Mouse (Mus musculus): ENCODE data around the gene Klrb1b. TPM values are rescaled to one million over a fixed set of nuclear protein-coding genes. Genes with fewer than 3 reads are reported as not detected.
A peak's percentile ranks its signal among the peaks of the same experiment; 100 is the strongest.

Gene Klrb1b
- polyA plus RNA-seq (2015; fragmentation: Nextera tagmentation; extraction: Ambion mirVana), result 0.15 and 0.37 TPM in 2 replicates

- no peaks in the 10 kb centered on the region for H3K4me1 ChIP-seq (replicated peaks)
- no peaks in the 10 kb centered on the region for H3K36me3 ChIP-seq
- H3K27ac ChIP-seq, result no peak within 1 kb of the TSS
- no peak within 1 kb of the TSS for H3K4me2 ChIP-seq
- no peak within 1 kb of the TSS for H3K9ac ChIP-seq
- no peak within 1 kb of the TSS for H3K4me3 ChIP-seq
- no peak for ATAC-seq (replicated peaks; ENCODE audit: insufficient number of reproducible peaks, insufficient read depth, low FRiP score, low read depth)
- H3K27me3 ChIP-seq, result no peaks in the 10 kb centered on the region
- WGBS, result 78% methylated on average over 6 of the region's 6 CpGs
- H3K9me3 ChIP-seq (replicated peaks), result no peaks in the 10 kb centered on the region
Observed at GRCm38 (mm10) chr6:128826132-128826531, at the start of gene Klrb1b, which contains the start of gene Gm44511. Gene Klrb1b, minus strand, starts transcription at chr6:128826331. Gene Gm44511, minus strand, starts transcription at chr6:128826315.

- whole genome bisulfite sequencing, result 75% methylated on average over 1 of the region's 1 CpGs
- no peaks in the 10 kb centered on the region for H3K36me3 ChIP-seq
- no peak for ATAC-seq (replicated peaks; ENCODE audit: insufficient number of reproducible peaks, insufficient read depth, low FRiP score, low read depth)
- no peaks in the 10 kb centered on the region for H3K27me3 ChIP-seq
- no peak overlapping the region for H3K4me3 ChIP-seq
- no peaks in the 10 kb centered on the region for H3K9me3 ChIP-seq (replicated peaks)
- H3K9ac ChIP-seq, result no peak overlapping the region
- H3K27ac ChIP-seq, result no peak overlapping the region
- no peaks in the 10 kb centered on the region for H3K4me1 ChIP-seq (replicated peaks)
- H3K4me2 ChIP-seq, result no peak overlapping the region
Observed at GRCm38 (mm10) chr6:128871910-128872610, 45.9 kb upstream of the Klrb1b start.

GRCm38 (mm10) chr6:128868861-128869260 lies 42.7 kb upstream of the Klrb1b start:
- H3K4me1 ChIP-seq (replicated peaks), result no peaks in the 10 kb centered on the region
- no peak overlapping the region for H3K4me3 ChIP-seq
- H3K9ac ChIP-seq, result no peak overlapping the region
- no peaks in the 10 kb centered on the region for H3K36me3 ChIP-seq
- no peaks in the 10 kb centered on the region for H3K27me3 ChIP-seq
- H3K4me2 ChIP-seq, result no peak overlapping the region
- no peak overlapping the region for H3K27ac ChIP-seq
- no peaks in the 10 kb centered on the region for H3K9me3 ChIP-seq (replicated peaks)
- ATAC-seq (replicated peaks; ENCODE audit: insufficient number of reproducible peaks, insufficient read depth, low FRiP score, low read depth), result no peak
- 23% methylated on average over 3 of the region's 3 CpGs for WGBS

GRCm38 (mm10) chr6:128857976-128858375 lies 31.8 kb upstream of the Klrb1b start:
- ATAC-seq (replicated peaks; ENCODE audit: insufficient number of reproducible peaks, insufficient read depth, low FRiP score, low read depth), result no peak
- no peaks in the 10 kb centered on the region for H3K9me3 ChIP-seq (replicated peaks)
- H3K27me3 ChIP-seq, result no peaks in the 10 kb centered on the region; the same call in 1 of the 2 replicates
- no peak overlapping the region for H3K27ac ChIP-seq
- peaks cover 5% of the 10 kb centered on the region for H3K4me1 ChIP-seq (replicated peaks)
- no peak overlapping the region for H3K9ac ChIP-seq
- no peak overlapping the region for H3K4me2 ChIP-seq
- 85% methylated on average over 2 of the region's 2 CpGs for WGBS
- H3K36me3 ChIP-seq, result no peaks in the 10 kb centered on the region
- no peak overlapping the region for H3K4me3 ChIP-seq

- H3K4me2 ChIP-seq, result no peak overlapping the region
- ATAC-seq (replicated peaks; ENCODE audit: insufficient number of reproducible peaks, insufficient read depth, low FRiP score, low read depth), result peak; percentile 76
- no peaks in the 10 kb centered on the region for H3K9me3 ChIP-seq (replicated peaks)
- 35% methylated on average over 5 of the region's 5 CpGs for WGBS
- no peaks in the 10 kb centered on the region for H3K36me3 ChIP-seq
- H3K4me1 ChIP-seq (replicated peaks), result peaks cover 8% of the 10 kb centered on the region
- no peak overlapping the region for H3K4me3 ChIP-seq
- no peaks in the 10 kb centered on the region; the same call in 1 of the 2 replicates for H3K27me3 ChIP-seq
- H3K27ac ChIP-seq, result peak overlapping the region; percentile 45; the same call in 1 of the 2 replicates
- no peak overlapping the region for H3K9ac ChIP-seq
Observed at GRCm38 (mm10) chr6:128856250-128856649, 30.1 kb upstream of the Klrb1b start.

- no peaks in the 10 kb centered on the region for H3K9me3 ChIP-seq (replicated peaks)
- no peak for ATAC-seq (replicated peaks; ENCODE audit: insufficient number of reproducible peaks, insufficient read depth, low FRiP score, low read depth)
Observed at GRCm38 (mm10) chr6:128855477-128855876, 29.3 kb upstream of the Klrb1b start.

GRCm38 (mm10) chr6:128854895-128855294 lies 28.8 kb upstream of the Klrb1b start:
- WGBS, result 90% methylated on average over 3 of the region's 3 CpGs
- Histone ChIP-seq H3K9me3 (replicated peaks) (no peaks in the 10 kb centered on the region), H3K4me1 (replicated peaks) (peaks cover 18% of the 10 kb centered on the region)

More at GRCm38 (mm10) chr6:128855477-128855876, 29.3 kb upstream of the Klrb1b start:
- 68% methylated on average over 1 of the region's 1 CpGs for WGBS
- H3K36me3 ChIP-seq, result no peaks in the 10 kb centered on the region
- H3K4me1 ChIP-seq (replicated peaks), result peaks cover 14% of the 10 kb centered on the region
- no peaks in the 10 kb centered on the region; the same call in 1 of the 2 replicates for H3K27me3 ChIP-seq
- no peak overlapping the region for H3K27ac ChIP-seq
- no peak overlapping the region for H3K4me2 ChIP-seq
- no peak overlapping the region for H3K4me3 ChIP-seq
- no peak overlapping the region for H3K9ac ChIP-seq

GRCm38 (mm10) chr6:128854024-128854820 lies 28.1 kb upstream of the Klrb1b start:
- WGBS, result 43% methylated on average over 12 of the region's 12 CpGs
- Histone ChIP-seq H3K36me3 (no peaks in the 10 kb centered on the region), H3K9me3 (replicated peaks) (no peaks in the 10 kb centered on the region), H3K27ac (no peak overlapping the region), H3K4me1 (replicated peaks) (peaks cover 18% of the 10 kb centered on the region), H3K4me2 (no peak overlapping the region), H3K9ac (no peak overlapping the region), H3K27me3 (no peaks in the 10 kb centered on the region; the same call in 1 of the 2 replicates), H3K4me3 (no peak overlapping the region)
- no peak; the same call in 1 of the 2 replicates for ATAC-seq (replicated peaks; ENCODE audit: insufficient number of reproducible peaks, insufficient read depth, low FRiP score, low read depth)

More at GRCm38 (mm10) chr6:128854895-128855294, 28.8 kb upstream of the Klrb1b start:
- no peaks in the 10 kb centered on the region; the same call in 1 of the 2 replicates for H3K27me3 ChIP-seq
- H3K9ac ChIP-seq, result no peak overlapping the region
- H3K4me2 ChIP-seq, result no peak overlapping the region
- ATAC-seq (replicated peaks; ENCODE audit: insufficient number of reproducible peaks, insufficient read depth, low FRiP score, low read depth), result no peak
- no peak overlapping the region for H3K27ac ChIP-seq
- H3K36me3 ChIP-seq, result no peaks in the 10 kb centered on the region
- H3K4me3 ChIP-seq, result no peak overlapping the region

- peaks cover 18% of the 10 kb centered on the region for H3K4me1 ChIP-seq (replicated peaks)
- H3K27me3 ChIP-seq, result no peaks in the 10 kb centered on the region; the same call in 1 of the 2 replicates
- no peaks in the 10 kb centered on the region for H3K9me3 ChIP-seq (replicated peaks)
- ATAC-seq (replicated peaks; ENCODE audit: insufficient number of reproducible peaks, insufficient read depth, low FRiP score, low read depth), result no peak
- no peak overlapping the region for H3K27ac ChIP-seq
- no peak overlapping the region for H3K9ac ChIP-seq
- H3K36me3 ChIP-seq, result no peaks in the 10 kb centered on the region
- 53% methylated on average over 3 of the region's 3 CpGs for WGBS
- H3K4me2 ChIP-seq, result no peak overlapping the region
- no peak overlapping the region for H3K4me3 ChIP-seq
Observed at GRCm38 (mm10) chr6:128852766-128853165, 26.6 kb upstream of the Klrb1b start.

GRCm38 (mm10) chr6:128851151-128851550 lies 25.0 kb upstream of the Klrb1b start:
- no peak overlapping the region for H3K4me2 ChIP-seq
- peak overlapping the region; percentile 55; the same call in 1 of the 2 replicates for H3K27ac ChIP-seq
- no peak overlapping the region for H3K9ac ChIP-seq
- H3K4me3 ChIP-seq, result no peak overlapping the region
- 74% methylated on average over 2 of the region's 2 CpGs for WGBS
- no peaks in the 10 kb centered on the region for H3K9me3 ChIP-seq (replicated peaks)
- no peaks in the 10 kb centered on the region for H3K36me3 ChIP-seq
- ATAC-seq (replicated peaks; ENCODE audit: insufficient number of reproducible peaks, insufficient read depth, low FRiP score, low read depth), result no peak
- peaks cover 15% of the 10 kb centered on the region for H3K4me1 ChIP-seq (replicated peaks)
- no peaks in the 10 kb centered on the region; the same call in 1 of the 2 replicates for H3K27me3 ChIP-seq

GRCm38 (mm10) chr6:128850671-128851070 lies 24.5 kb upstream of the Klrb1b start:
- no peak for ATAC-seq (replicated peaks; ENCODE audit: insufficient number of reproducible peaks, insufficient read depth, low FRiP score, low read depth)
- 29% methylated on average over 2 of the region's 2 CpGs for WGBS

More at GRCm38 (mm10) chr6:128850671-128851070, 24.5 kb upstream of the Klrb1b start:
- Histone ChIP-seq H3K4me2 (no peak overlapping the region), H3K9me3 (replicated peaks) (no peaks in the 10 kb centered on the region), H3K4me3 (no peak overlapping the region), H3K36me3 (no peaks in the 10 kb centered on the region), H3K4me1 (replicated peaks) (peaks cover 13% of the 10 kb centered on the region), H3K27me3 (no peaks in the 10 kb centered on the region; the same call in 1 of the 2 replicates), H3K9ac (no peak overlapping the region), H3K27ac (peak overlapping the region; percentile 55; the same call in 1 of the 2 replicates)

Measured in heart, embryonic 15.5 days (tissue).